ENCODE assay signal across 1 mouse cellular context in genomic region chrX:152039865-152040264, GRCm38 (mm10).
TF ChIP-seq lines count a peak whose summit lies in the region.

No protein-coding gene starts in this region.

TF ChIP-seq in MEL, 35 proteins besides CTCF, POLR2A, EP300 and RAD21 (continued from another document):
- TF ChIP-seq MAX (IDR thresholded peaks at IDR 0.05; ENCODE audit: low read length) (peak; percentile 41; the same call in 1 of the 2 replicates), NELFE (IDR thresholded peaks at IDR 0.05; ENCODE audit: low read depth, low read length) (no peak), ETS1 (IDR thresholded peaks at IDR 0.05; ENCODE audit: low read depth, low read length) (peak; percentile 91), MAZ (IDR thresholded peaks at IDR 0.05; ENCODE audit: low read depth, low read length) (no peak), E2F4 (IDR thresholded peaks at IDR 0.05; ENCODE audit: borderline replicate concordance, low read depth, low read length) (no peak), TBP (IDR thresholded peaks at IDR 0.05; ENCODE audit: low read depth, low read length) (peak; percentile 50; the same call in 1 of the 2 replicates), SIN3A (IDR thresholded peaks at IDR 0.05; ENCODE audit: low read length) (peak; percentile 86), USF2 (IDR thresholded peaks at IDR 0.05; ENCODE audit: borderline replicate concordance in 1 of 2, insufficient read depth in 1 of 2, low read depth in 1 of 2, low read length in 2 of 2) (no peak), TCF12 (IDR thresholded peaks at IDR 0.05; ENCODE audit: low read depth, low read length) (peak; percentile 95), MYC (IDR thresholded peaks at IDR 0.05; ENCODE audit: low read depth, low read length) (peak; percentile 58; the same call in 1 of the 2 replicates), NRF1 (IDR thresholded peaks at IDR 0.05; ENCODE audit: insufficient read depth, low read depth, low read length, poor library complexity, severe bottlenecking) (no peak), ELF1 (IDR thresholded peaks at IDR 0.05; ENCODE audit: low read depth, low read length) (0 out of 2 replicates have a peak, but pooled peaks have one; percentile 39), KAT2A (conservative IDR thresholded peaks at IDR 0.05; ENCODE audit: low read depth, low read length) (peak; percentile 53), SMC3 (IDR thresholded peaks at IDR 0.05; ENCODE audit: low read depth, low read length) (0 out of 2 replicates have a peak, but pooled peaks have one; percentile 2), ZMIZ1 (IDR thresholded peaks at IDR 0.05; ENCODE audit: low read depth, low read length) (no peak), MXI1 (IDR thresholded peaks at IDR 0.05; ENCODE audit: low read depth, low read length) (peak; percentile 43; the same call in 1 of the 2 replicates), CHD2 (IDR thresholded peaks at IDR 0.05; ENCODE audit: low read length) (peak; percentile 40), ZNF384 (IDR thresholded peaks at IDR 0.05; ENCODE audit: low read depth, low read length) (0 out of 2 replicates have a peak, but pooled peaks have one; percentile 42), MAFK (IDR thresholded peaks at IDR 0.05; ENCODE audit: borderline replicate concordance, low read depth, low read length) (0 out of 2 replicates have a peak, but pooled peaks have one; percentile 48), TAL1 (IDR thresholded peaks at IDR 0.05; ENCODE audit: low read length) (peak; percentile 87)
